ENCODE assay signal across 8 mouse cellular contexts in genomic region chr5:33542000-33542554, GRCm38 (mm10).
A peak's percentile ranks its signal among the peaks of the same experiment; 100 is the strongest.
DNase-seq lines count a peak whose midpoint lies in the region; ATAC-seq and TF ChIP-seq lines count a peak whose summit lies in the region.

No protein-coding gene starts in this region.

- peak; percentile 12; the same call in 1 of the 2 replicates for TF ChIP-seq CTCF in lung, adult 2 months (IDR thresholded peaks at IDR 0.05; ENCODE audit: insufficient read depth, low read length)
- peak; percentile 45; the same call in 1 of the 2 replicates for TF ChIP-seq CTCF in cerebellum, adult 2 months (IDR thresholded peaks at IDR 0.05; ENCODE audit: borderline replicate concordance, insufficient read depth, low read depth, low read length)

- 85% methylated on average over 11 of the region's 11 CpGs for WGBS in lung, adult 2 months
- WGBS in cerebellum, adult 2 months = 57% methylated on average over 11 of the region's 11 CpGs
- WGBS in forebrain, embryonic 13.5 days = 10% methylated on average over 11 of the region's 11 CpGs
- WGBS in limb, embryonic 11.5 days = 30% methylated on average over 11 of the region's 11 CpGs

- no peak overlapping the region for H3K27ac ChIP-seq in cerebellum, adult 2 months (ENCODE audit: insufficient read depth, low read length)
- H3K27ac ChIP-seq in forebrain, embryonic 13.5 days = peak overlapping the region; percentile 55
- no peak overlapping the region for H3K27ac ChIP-seq in limb, embryonic 11.5 days (replicated peaks; ENCODE audit: low read depth, low read length)

- H3K4me2 ChIP-seq in forebrain, embryonic 13.5 days = no peak overlapping the region; the same call in 1 of the 2 replicates
- no peak overlapping the region for H3K4me2 ChIP-seq in limb, embryonic 11.5 days (ENCODE audit: low read depth, severe bottlenecking)

- H3K9me3 ChIP-seq in forebrain, embryonic 13.5 days (replicated peaks) = no peaks in the 10 kb centered on the region
- H3K9me3 ChIP-seq in limb, embryonic 11.5 days (ENCODE audit: control insufficient read depth, low read length) = no peaks in the 10 kb centered on the region

- H3K27me3 ChIP-seq in cerebellum, adult 2 months (ENCODE audit: control insufficient read depth, insufficient read depth, low read length) = no peaks in the 10 kb centered on the region; the same call in 1 of the 2 replicates
- H3K27me3 ChIP-seq in forebrain, embryonic 13.5 days = peaks cover 88% of the 10 kb centered on the region
- H3K27me3 ChIP-seq in limb, embryonic 11.5 days (ENCODE audit: control insufficient read depth, insufficient read depth, low read length) = peaks cover 27% of the 10 kb centered on the region

- DNase-seq in lung, adult 2 months = no peak
- DNase-seq in lung, postnatal 14 days = no peak
- DNase-seq in cerebellum, adult 2 months = peak in 1 of 2 experiments; percentile 41
- DNase-seq in limb, embryonic 11.5 days (ENCODE audit: low spot score) = peak; percentile 68
- DNase-seq in T-cell, adult 2 months (ENCODE audit: low spot score) = no peak
- no peak for DNase-seq in testis, postnatal 14 days (ENCODE audit: low spot score)

- no peaks in the 10 kb centered on the region for H3K36me3 ChIP-seq in forebrain, embryonic 13.5 days (ENCODE audit: poor library complexity, severe bottlenecking)
- H3K36me3 ChIP-seq in limb, embryonic 11.5 days (ENCODE audit: control insufficient read depth, insufficient read depth, low read length) = no peaks in the 10 kb centered on the region

- no peak overlapping the region for H3K4me3 ChIP-seq in lung, adult 2 months (replicated peaks; ENCODE audit: extremely low read depth, low read depth, low read length)
- no peak overlapping the region for H3K4me3 ChIP-seq in cerebellum, adult 2 months (replicated peaks; ENCODE audit: insufficient read depth, low read depth, low read length)
- no peak overlapping the region for H3K4me3 ChIP-seq in forebrain, embryonic 13.5 days
- H3K4me3 ChIP-seq in limb, embryonic 11.5 days (ENCODE audit: low read depth, low read length) = no peak overlapping the region

- peak; percentile 81 for ATAC-seq in forebrain, embryonic 13.5 days
- ATAC-seq in limb, embryonic 11.5 days (ENCODE audit: insufficient number of reproducible peaks, low FRiP score, low TSS enrichment, low read depth) = no peak
- no peak for ATAC-seq in inflammation-experienced regulatory T-cells, adult 6 months

- TF ChIP-seq POLR2A in lung, adult 2 months (IDR thresholded peaks at IDR 0.05; ENCODE audit: borderline replicate concordance, extremely low read depth, low read depth, low read length) = no peak
- TF ChIP-seq POLR2A in cerebellum, adult 2 months (IDR thresholded peaks at IDR 0.05; ENCODE audit: borderline replicate concordance, insufficient read depth, low read length) = no peak

- no peaks in the 10 kb centered on the region for H3K4me1 ChIP-seq in lung, adult 2 months (ENCODE audit: control insufficient read depth, insufficient read depth, low read length)
- H3K4me1 ChIP-seq in cerebellum, adult 2 months (ENCODE audit: control insufficient read depth, insufficient read depth, low read length) = no peaks in the 10 kb centered on the region
- H3K4me1 ChIP-seq in forebrain, embryonic 13.5 days = peaks cover 40% of the 10 kb centered on the region
- peaks cover 3% of the 10 kb centered on the region; the same call in 1 of the 2 replicates for H3K4me1 ChIP-seq in limb, embryonic 11.5 days (ENCODE audit: control insufficient read depth, insufficient read depth, low read length)

- no peak overlapping the region for H3K9ac ChIP-seq in forebrain, embryonic 13.5 days
- no peak overlapping the region for H3K9ac ChIP-seq in limb, embryonic 11.5 days (ENCODE audit: low read length)
